Mouse (Mus musculus): ENCODE data around the gene Rgs7. TPM values are rescaled to one million over a fixed set of nuclear protein-coding genes. Genes with fewer than 3 reads are reported as not detected.

The Rgs7 gene
- total RNA-seq, 1 experiment from 2014 or later = 12.1 TPM

DNA sequence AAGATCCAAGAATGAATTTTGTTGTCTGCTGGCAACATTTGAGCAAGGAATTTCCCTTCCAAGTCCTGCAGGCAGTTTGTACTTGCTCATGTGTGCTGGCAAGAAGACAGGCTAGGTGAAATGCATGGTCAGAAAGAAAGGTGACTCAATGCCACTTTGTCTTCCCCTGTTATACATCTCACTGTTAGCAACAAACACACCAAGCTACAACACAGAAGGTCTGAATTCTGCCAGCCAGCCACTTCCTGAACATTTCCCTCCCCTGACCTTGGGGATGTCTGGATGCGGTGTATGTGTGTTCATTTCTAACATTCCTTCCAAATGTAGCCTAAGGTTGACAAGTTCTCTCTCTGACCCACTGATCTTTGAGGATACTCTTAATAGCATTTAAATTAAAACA, 191.4 kb downstream of the Rgs7 start:
- no peak for DNase-seq

DNA sequence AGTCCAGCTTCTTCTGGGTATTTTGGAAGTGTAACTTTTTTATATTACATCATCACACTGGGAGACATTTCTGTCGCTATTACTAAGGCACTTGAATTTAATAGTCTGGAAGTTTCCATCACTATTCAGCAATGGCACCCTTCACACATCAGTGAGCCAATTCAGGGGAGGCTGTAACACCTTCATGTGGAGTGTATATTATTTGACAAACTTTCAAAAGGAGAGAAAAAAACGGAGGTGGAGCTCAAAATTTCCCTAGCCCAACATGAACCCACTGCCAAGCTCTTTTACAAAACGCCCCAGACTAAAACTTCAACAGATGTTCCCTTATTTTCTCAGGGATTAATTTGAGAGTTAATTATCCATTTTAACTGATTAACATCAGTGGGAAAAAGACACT, 191.9 kb downstream of the Rgs7 start:
- DNase-seq = no peak

DNA sequence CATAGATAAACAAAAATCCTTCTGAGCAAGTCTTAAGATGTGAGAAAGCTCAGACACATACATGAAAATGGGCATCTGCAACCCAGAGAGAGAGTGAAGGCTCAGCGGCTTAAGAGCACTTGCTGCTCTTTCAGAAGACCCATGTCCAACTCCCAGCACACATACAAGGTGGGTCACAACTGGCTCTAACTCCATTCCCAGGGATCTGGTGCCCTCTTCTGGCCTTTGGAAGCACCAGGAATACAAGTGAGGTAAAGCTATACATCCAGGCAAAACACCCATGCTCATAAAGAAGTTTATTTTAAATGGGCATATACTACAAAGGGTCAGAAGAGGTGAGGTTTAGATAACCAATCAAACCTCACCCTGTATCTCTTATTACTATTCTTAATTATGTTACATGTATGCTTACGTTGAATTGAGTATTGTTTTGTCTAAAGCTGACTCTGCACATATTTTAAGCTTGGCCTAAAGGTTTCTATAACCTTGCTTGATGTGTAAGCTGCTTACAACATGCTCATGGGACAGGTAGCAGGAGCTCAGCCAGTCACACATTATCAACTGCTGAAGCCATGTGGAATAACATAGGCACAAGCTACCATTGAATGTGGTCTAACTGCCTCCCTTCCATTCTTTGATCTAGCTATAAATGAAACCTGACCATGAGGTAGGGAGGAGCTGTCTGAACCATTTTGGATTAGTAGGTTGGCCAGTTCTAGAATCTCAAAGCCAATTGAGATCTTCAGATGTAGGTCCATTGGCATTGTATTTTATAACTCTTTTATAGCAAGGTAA, 192.5 kb downstream of the Rgs7 start:
- DNase-seq = no peak

DNA sequence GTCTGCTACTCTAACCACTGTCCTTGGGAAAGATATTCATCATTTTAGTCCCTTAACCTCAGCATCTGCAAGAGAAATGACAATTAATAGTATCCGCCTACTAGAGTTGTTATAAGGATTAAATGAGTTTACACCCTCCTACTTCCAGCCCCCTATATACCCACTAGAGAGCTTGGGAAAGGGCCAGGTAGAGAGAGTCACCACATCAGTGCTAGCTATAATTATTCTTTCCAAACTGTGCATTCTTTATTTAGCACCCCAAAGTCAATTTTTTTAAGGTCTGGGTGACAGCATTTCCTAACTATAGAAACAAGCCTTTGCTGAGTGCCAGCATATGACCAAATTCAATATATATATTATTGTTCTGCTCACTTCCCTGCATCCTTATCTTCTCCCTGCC, 195.4 kb downstream of the Rgs7 start:
- DNase-seq = no peak

DNA sequence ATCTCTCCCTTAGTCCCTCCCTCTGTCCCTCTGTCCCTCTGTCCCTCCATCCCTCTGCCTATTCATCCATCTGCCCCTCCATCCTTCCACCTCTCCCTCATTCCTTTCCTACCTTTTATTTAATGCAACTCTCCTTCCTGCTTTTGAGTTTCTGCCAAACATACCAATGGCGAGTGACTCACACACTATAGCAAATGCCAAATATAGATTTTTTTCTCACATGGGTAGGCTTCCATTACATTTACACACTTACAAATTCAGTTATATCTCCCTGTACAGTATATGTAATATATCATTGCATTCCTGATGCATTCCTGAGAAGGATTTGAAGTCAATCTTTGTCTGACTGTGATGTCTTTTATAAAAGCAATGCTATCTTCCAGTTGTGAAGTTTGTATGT, 202.2 kb downstream of the Rgs7 start:
- no peak for DNase-seq

DNA sequence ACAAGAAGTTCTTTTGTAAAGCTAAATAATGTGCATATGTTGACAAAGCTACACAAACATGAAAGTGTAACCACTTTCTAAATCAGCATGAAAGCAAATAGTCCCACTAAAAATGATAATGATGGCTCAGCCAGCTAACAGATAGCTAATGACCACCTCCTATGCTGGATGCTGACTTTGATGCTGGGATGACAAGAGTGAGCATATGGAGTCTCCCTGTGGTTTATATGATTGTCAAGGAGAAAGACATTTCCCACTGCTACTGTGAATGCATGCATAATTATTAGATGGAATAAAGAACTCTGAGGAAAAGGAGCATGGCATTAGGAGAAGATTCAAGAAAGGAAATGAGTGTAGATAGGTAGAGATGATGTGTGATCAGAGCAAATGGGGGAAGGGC, 230.0 kb downstream of the Rgs7 start:
- no peak for DNase-seq

DNA sequence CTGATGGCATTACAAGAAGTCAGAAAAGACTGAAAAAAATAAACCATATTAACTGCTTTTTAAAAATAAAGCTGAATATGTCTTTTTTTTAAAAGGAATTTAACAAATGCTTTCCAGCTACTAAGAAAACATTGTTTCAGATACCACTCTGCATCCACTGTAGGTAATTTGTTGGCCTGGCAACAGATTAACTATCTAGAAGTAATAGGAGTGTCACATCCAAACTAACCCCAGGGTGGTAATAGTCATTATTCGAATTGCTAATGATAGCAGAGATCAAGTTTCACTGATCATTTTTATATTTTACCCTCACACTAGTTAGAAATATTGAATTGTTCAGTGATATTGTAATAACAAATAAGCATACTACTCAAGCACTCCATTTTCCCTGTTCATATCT, 232.9 kb downstream of the Rgs7 start:
- DNase-seq = no peak

DNA sequence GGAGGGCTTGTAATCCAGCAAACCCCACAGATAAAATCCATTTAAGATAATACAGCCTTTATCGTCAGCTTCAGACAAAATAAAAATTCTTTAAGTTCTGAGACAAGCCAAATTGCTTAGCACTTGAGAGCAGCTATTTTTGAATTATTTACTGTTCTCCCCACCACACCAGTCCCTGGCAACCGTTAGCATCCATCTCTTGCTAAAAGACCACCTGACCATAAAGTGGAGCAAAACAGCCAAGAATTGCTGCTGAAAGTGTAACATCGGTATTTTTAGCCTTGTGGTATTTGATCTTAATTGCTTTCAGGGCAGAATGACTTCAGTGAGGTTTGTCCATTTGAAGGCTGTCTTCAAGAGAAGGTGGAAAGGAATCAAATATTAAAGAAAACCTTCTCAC, 237.1 kb downstream of the Rgs7 start:
- no peak for DNase-seq

DNA sequence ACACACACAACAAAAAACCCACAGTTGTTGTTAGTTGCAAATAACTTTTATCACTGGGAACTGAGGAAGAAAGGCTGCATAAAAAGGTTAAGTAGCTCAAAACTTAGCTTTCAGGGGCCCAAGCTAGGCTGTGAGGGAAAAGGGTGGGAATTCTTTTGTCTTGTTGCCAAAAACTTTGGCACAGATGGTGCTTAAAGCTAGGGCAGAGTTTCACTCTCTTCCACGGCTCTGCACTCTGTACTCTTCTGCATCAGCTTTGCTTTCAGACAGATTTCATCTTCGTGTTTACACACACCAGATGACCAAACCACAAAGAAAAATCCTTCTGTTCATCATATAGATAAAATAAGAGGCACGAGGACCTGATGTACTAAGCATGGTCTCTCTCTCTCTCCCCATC, 237.6 kb downstream of the Rgs7 start:
- DNase-seq = no peak

DNA sequence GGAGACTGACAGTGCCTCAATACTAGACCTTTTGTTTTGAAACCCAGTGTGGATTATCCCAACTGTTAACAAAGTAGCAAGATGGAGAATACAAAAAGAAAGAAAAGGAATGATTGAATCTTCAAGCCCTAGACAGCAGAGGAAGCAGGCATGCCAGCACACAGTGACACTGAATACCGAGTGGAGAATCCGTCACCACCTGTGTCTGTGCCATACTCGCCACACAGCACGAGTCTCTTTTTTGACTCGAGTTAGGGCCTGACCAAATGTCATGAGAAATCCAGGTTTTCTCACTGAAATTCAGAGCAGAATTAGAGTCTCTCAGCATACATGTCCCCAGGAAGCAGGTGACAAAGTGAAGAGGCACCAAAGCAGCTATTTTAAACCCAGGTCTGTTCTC, 250.2 kb downstream of the Rgs7 start:
- no peak for DNase-seq

DNA sequence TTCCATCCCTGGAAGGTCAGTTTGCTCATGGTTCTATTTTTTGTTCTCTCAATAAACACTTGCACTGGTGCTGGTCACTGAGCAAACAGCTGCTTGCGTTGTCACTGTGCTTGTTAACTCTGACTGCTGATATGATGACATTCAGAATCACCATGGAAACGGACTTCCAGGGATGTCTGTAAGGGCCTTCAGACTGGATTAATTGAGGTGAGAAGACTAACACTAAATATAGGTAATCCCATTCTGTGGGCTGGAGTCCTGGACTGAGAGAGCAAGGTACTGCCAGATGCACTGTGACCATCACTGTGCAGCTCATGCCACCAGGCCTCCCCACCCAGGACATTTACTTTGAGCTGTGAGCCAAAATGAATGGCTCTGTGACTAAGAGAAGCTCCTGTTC, 252.2 kb downstream of the Rgs7 start:
- DNase-seq = no peak

DNA sequence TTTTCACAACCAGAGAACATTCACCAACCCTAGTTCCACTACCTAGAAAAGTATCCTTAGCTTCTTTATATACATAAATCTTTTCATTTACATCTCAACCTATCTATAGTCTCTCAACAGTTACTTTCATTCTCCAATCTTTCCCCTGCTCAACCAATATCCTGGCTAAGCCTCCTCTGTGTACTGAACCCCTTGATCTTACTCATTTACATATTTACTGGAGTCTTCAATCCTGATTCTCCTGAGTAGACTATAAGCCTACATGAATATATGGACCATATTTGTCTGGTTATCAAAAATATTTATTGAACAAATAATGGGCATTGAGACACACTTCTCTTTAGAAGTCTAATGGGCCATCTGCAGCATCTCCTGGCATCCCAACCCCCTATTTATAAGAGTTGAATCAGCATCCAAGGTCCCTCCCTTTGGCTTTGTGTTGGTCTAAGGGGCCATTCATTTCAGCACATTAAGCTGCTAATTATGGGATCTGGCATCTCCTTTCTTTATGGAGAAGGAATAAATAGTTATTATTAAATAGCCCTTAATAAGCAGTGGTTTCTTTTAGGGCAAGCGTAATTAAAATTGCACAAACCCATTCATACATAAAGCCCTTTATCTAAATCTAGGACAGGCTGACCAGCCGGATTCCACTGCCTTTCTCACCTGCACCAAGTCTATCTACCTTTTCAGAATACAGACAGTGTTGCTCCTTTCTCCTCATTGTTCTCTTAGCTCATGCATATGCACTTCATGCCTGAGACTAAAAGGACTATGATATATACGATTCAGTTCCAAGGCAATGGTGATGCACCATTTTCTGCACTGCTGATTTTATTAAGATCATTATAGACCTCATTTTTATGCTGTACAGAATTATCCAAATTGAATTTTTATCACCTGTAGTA, 270.5 kb downstream of the Rgs7 start:
- no peak for DNase-seq

DNA sequence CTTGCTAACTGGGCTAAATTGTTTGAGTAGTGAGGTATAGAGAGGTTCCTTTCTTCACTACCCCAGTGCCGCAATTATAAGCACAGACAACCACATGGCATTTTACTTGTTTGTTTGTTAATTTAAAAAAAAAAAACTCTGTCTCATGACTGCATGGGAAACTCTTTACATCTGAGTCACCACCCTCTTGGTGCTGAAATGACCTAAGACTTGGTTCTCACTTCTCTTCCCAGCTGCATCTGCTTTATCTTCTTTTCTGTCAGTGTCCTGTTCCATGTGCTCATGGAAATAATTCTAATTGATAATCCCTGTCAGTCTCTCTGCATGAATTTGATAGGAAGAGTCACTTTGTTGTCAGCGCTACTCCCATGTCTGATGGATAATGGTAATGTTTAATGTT, 272.7 kb downstream of the Rgs7 start:
- DNase-seq = no peak

DNA sequence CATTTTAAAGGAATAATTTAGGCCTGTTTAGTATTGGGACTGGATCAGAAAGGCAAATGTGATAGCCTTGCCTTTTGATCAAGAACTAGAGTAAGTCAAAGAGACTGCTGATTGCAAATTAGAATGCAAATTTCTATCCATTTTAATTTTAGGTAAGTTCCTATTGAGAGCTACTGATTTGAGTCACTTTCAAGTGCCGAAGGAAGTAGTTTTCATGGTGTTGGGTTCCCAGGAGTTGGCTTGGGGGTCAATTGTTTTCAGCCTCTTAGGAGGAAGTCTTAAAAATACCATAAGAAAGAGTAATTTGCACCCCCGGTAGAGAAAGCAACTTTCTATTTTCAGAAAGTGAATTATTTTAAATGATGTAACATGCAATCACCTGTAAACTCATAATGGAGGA, 285.3 kb downstream of the Rgs7 start:
- no peak for DNase-seq

DNA sequence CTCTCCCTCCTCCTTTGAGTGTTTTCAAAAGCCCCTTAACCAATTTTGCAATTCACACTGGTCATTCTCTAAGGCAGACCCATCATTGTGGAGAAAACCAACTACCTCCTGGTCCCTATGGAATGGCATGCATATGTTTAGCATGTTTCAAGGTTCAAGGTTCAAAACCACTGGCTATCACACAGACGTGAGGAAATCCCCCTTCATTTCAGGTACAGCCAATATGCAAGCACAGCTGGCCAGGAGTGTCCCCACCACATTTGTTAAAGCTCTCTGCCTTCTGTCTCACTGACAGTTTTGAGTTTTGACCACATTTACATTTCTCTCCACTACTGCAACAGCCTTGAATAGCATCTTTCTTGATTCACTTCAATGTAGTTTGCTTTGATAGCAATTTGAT, 286.7 kb downstream of the Rgs7 start:
- DNase-seq = no peak

DNA sequence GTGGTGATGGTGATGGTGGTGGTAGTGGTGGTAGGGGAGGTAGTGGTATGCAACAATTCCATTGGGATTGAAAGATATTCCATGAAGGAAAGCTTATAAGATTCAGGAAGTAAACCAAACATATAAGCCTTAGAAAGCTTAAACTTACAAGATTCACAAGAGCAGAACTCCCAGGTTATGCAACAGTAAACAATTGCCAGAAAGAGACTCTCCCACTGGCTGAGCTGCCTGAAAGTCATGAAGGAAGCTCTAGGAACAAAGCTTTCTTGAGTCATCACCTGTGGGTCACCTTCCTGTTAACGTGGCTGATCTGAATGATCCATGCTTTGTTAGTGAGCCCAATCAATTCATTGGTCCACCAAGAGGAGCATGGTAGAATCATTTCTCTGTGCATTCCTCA, 288.8 kb downstream of the Rgs7 start:
- no peak for DNase-seq

DNA sequence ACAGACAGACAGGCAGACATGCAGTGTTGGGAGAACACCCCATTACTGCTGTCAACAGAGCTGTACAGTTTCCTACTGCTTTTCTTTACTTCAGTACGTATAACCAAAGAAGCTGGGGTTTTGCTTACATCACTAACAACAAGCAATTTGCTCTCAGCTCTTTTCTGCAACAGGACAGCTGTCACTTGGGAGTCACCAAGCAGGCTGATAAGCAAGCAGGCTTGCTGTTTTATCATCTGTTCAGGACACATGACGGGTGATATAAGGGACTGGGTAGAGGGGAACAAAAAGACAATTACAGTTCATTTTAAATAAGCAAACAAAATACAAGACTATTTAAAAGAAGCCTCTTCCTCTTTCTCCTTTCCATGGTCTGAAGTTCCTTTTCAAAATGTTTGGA, 289.4 kb downstream of the Rgs7 start:
- DNase-seq = no peak

DNA sequence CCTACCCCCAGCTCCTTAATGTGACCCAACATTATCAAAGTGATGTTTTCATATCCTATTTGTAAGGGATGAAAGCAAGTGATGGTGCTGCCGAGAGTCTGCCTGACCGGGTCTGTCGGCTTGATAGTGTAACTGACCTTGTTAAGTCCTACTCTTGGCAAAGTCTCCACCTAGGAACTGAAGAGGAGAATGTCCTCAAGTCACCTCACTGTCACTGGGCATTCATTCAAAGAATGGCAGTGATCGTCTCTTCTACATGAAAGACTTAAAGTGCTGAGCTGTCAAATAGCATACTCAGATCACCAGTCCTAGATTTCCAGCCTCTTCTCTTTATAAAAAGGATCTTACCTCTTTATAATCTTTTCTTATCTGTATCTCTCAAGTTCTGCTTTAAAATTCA, 293.4 kb downstream of the Rgs7 start:
- no peak for DNase-seq

DNA sequence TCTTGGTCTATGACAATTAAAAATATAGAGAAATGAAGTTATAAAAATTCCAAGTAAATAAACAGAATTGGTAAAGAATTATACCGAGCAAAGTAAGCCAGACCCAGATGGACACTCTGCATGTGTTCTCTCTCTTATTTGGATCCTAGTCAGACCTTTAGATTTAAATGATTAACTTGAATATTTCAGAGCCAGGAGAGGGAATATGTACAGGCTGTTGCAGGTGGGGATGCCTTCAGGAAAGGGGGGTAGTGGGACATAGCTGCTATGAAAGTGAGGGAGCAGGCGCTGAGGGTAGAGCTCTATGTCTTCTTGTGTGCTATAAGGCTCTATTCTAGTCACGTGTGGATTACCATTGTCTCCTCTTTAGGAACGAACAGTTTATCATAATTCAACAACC, 296.5 kb downstream of the Rgs7 start:
- no peak for DNase-seq

DNA sequence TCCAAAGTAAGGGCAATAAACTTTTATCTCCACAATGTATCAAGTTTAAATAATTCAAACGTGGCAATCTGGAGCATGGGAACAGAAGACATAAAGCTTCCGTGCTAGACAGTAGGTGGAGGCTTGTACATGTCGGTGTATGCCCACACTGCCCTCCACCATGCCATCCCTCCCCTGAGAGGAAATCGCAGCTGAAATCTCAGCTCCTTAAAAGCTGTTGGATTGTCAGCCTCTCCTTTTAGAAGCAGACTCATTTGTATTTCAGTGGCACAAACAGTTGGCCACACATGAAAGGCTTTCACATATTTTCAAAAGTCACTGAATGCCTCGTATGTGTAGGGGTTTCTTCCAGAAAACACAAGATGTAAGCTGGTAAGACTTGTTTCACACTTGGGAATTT, 304.1 kb downstream of the Rgs7 start:
- DNase-seq = no peak

DNA sequence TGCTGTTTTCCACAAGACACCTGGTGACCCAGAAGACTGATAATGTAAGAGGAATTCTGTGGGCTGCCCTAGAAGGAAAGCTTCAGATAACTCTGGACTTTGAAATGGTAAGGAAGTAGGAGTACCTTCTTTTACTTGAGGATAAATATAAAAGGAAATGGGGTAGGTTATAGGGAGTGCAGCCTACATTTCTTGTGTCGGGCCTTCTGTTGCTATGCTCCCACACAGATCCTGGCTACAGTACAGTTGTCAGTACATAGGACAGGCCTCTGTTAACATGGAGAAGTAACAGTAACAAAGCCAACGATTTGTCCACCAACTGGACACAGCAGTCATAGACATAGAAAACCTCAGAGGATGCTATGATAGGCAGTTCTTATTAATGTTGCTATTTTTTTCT, 307.1 kb downstream of the Rgs7 start:
- DNase-seq = no peak

DNA sequence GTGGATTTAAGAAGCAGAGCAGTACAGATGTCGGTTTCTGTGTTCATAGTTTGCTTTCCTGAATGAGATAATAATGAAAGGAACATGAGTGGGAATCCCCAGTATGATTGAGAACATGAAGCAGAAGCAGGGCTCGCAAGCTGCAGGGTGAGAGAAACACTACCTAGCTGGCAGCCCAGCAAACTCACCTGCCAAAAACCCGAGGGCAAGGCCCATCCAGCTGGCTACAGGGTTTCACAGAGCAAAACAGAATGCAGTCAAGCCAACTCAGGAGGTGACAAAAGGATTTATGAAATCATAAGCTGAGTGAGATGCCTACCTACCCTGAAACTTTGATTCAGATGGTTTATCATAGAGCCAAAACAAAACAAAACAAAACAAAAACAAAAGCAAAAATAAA, 307.6 kb downstream of the Rgs7 start:
- DNase-seq = no peak

DNA sequence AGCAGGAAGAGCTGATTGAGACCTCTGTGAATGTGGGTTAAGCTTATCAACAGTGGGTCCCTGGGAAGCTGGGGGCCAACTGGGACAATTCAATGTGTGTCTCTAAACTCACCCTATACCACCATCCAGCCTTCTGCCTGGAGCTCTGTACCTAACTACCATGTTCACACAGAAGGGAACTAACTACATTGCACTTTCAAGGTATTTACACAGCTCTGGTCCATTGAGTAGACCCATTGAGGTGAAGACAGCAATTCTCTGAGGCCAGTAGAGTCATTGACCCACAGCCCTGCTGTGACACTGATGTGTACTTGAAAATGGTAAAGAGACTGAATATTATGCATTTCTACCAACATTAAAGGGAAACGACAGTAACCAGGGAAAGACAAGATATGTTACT, 313.6 kb downstream of the Rgs7 start:
- no peak for DNase-seq
